Mouse (Mus musculus) lung, postnatal 4 days (tissue): ENCODE data around the gene Foxi1.

ENCODE experiments used
- DNase-seq, 2 experiments: peaks; one replicate each; pipeline ENCODE4 v3.0.0; 2021

The Foxi1 gene

GRCm38 (mm10) chr11:34155235-34155634, 52.7 kb downstream of the Foxi1 start:
- DNase-seq = no peak
